Mouse (Mus musculus): ENCODE measurements at regions not wholly inside any gene's neighbourhood (a gene's known extent, or its start where the extent isn't known, plus 50 kb on each side); places are given as distances from the start of the nearest gene placed in this dataset.

DNA sequence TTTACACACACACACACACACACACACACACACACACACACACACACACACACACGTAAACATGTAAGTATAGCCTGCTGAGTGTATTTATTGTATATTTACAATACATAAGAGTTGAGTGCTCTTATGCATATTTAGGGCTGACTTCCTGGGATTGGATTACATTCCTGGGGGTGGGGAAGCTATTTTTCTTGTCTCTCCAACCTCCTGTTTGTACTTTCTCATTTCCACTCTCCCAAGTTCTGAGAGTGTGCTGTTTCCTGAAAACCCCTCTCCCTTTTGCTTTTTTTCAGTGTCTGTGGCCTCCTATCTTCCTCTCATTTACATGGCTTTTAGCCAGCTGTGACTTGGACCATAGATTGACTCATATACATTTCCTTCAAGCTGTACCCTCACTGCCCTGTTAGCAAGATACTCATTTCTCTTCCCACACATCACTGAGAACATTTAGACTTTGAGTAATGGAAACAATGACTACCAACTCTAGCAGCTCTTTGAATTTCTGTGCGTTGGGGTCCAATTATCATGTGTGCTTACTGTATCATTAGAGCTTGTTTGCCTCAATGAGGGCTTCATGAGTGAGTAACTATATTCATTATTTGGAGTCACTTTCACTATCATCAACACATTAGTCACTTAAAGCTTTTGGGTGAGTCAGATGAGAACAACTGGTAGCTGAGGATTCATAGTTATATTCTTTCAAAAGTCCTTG, 96.8 kb upstream of the Dock10 start:
- 54% methylated on average over 2 of the region's 2 CpGs for WGBS
- Histone ChIP-seq H3K27ac (peak overlapping the region; percentile 39), H3K27me3 (no peaks in the 10 kb centered on the region), H3K4me1 (peaks cover 14% of the 10 kb centered on the region), H3K4me2 (peak overlapping the region; percentile 45; the same call in 1 of the 2 replicates), H3K9me3 (no peaks in the 10 kb centered on the region), H3K4me3 (no peak overlapping the region), H3K36me3 (no peaks in the 10 kb centered on the region), H3K9ac (no peak overlapping the region)
- ATAC-seq (ENCODE audit: insufficient number of reproducible peaks, insufficient read depth, low FRiP score, low TSS enrichment, low read depth): no peak

DNA sequence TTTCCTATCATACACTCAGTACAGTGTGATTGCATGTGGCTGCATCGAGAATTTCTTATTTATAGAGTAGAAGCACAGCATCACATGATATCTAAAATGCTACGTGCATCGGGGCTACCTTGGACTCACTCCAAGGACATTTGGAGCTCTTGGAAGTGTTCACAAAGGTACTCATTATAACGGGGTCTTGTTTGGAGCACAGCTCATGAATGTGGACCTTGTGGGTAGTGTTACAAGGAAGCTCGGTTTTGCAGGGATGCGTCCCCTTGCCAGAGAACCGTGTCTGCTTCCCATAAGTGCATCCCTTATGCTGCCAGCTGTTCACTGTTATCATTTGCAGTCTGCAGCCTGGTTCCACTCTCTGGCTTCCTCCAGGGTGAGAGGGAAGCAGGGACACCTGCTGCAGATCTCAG, 96.0 kb upstream of the Dock10 start:
- Histone ChIP-seq H3K27me3 (no peaks in the 10 kb centered on the region), H3K36me3 (no peaks in the 10 kb centered on the region), H3K9ac (no peak overlapping the region), H3K9me3 (no peaks in the 10 kb centered on the region), H3K27ac (peak overlapping the region; percentile 5; the same call in 1 of the 2 replicates), H3K4me2 (peak overlapping the region; percentile 45), H3K4me3 (no peak overlapping the region), H3K4me1 (peaks cover 14% of the 10 kb centered on the region)
- WGBS: 21% methylated on average over 7 of the region's 7 CpGs
- ATAC-seq (ENCODE audit: insufficient number of reproducible peaks, insufficient read depth, low FRiP score, low TSS enrichment, low read depth): peak; percentile 67; the same call in 1 of the 2 replicates

- no peak for ATAC-seq (ENCODE audit: insufficient number of reproducible peaks, insufficient read depth, low FRiP score, low TSS enrichment, low read depth)
- H3K9me3 ChIP-seq: no peaks in the 10 kb centered on the region
- 72% methylated on average over 2 of the region's 2 CpGs for WGBS
- no peak overlapping the region for H3K4me3 ChIP-seq
- H3K4me1 ChIP-seq: peaks cover 14% of the 10 kb centered on the region
- H3K36me3 ChIP-seq: no peaks in the 10 kb centered on the region
- H3K27ac ChIP-seq: no peak overlapping the region
- H3K9ac ChIP-seq: no peak overlapping the region
- H3K27me3 ChIP-seq: no peaks in the 10 kb centered on the region
- H3K4me2 ChIP-seq: no peak overlapping the region
Measured at GRCm38 (mm10) chr1:80852761-80853160, 94.4 kb upstream of the Dock10 start.

GRCm38 (mm10) chr1:80830196-80830794, 72.0 kb upstream of the Dock10 start:
- no peak overlapping the region for H3K27ac ChIP-seq
- H3K27me3 ChIP-seq: no peaks in the 10 kb centered on the region
- H3K9ac ChIP-seq: no peak overlapping the region
- no peak overlapping the region for H3K4me2 ChIP-seq
- H3K9me3 ChIP-seq: no peaks in the 10 kb centered on the region
- H3K36me3 ChIP-seq: no peaks in the 10 kb centered on the region
- no peak overlapping the region for H3K4me3 ChIP-seq
- no peak for ATAC-seq (ENCODE audit: insufficient number of reproducible peaks, insufficient read depth, low FRiP score, low TSS enrichment, low read depth)
- H3K4me1 ChIP-seq: no peaks in the 10 kb centered on the region

GRCm38 (mm10) chr1:80826383-80826782, 68.1 kb upstream of the Dock10 start:
- Histone ChIP-seq H3K9ac (no peak overlapping the region), H3K4me1 (no peaks in the 10 kb centered on the region), H3K4me3 (no peak overlapping the region), H3K36me3 (no peaks in the 10 kb centered on the region), H3K27ac (no peak overlapping the region), H3K9me3 (no peaks in the 10 kb centered on the region), H3K27me3 (no peaks in the 10 kb centered on the region), H3K4me2 (no peak overlapping the region)
- no peak for ATAC-seq (ENCODE audit: insufficient number of reproducible peaks, insufficient read depth, low FRiP score, low TSS enrichment, low read depth)
- 95% methylated on average over 1 of the region's 1 CpGs for WGBS

DNA sequence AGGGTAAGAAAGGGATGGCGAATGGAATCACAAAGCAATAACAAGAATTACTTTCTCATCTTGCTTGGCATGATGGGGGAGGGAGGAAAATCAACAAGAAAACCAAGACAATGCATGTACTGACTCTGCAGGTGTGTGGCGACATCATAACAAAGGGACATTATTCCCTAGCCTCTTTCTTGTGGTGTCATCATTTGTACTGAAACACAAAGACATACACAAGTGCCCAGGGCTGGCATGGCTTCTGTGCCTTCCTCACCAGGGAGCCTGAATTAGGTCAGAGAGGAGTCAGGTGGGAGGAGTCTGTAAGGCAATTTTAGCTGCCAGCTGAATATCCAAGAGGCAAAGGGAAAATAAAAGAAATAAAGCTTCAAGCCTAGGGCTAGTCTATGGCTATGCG, 65.6 kb upstream of the Dock10 start:
- no peak for ATAC-seq (ENCODE audit: insufficient number of reproducible peaks, insufficient read depth, low FRiP score, low TSS enrichment, low read depth)
- 70% methylated on average over 3 of the region's 3 CpGs for WGBS
- H3K9ac ChIP-seq: no peak overlapping the region
- H3K36me3 ChIP-seq: no peaks in the 10 kb centered on the region
- no peaks in the 10 kb centered on the region for H3K9me3 ChIP-seq
- no peak overlapping the region for H3K4me2 ChIP-seq
- H3K4me1 ChIP-seq: no peaks in the 10 kb centered on the region
- no peak overlapping the region for H3K4me3 ChIP-seq
- H3K27me3 ChIP-seq: no peaks in the 10 kb centered on the region
- H3K27ac ChIP-seq: no peak overlapping the region

GRCm38 (mm10) chr1:80822185-80822584, 63.9 kb upstream of the Dock10 start:
- Histone ChIP-seq H3K9ac (no peak overlapping the region), H3K27ac (no peak overlapping the region), H3K9me3 (no peaks in the 10 kb centered on the region), H3K4me3 (no peak overlapping the region), H3K4me1 (no peaks in the 10 kb centered on the region), H3K4me2 (no peak overlapping the region), H3K36me3 (no peaks in the 10 kb centered on the region), H3K27me3 (no peaks in the 10 kb centered on the region)
- no peak for ATAC-seq (ENCODE audit: insufficient number of reproducible peaks, insufficient read depth, low FRiP score, low TSS enrichment, low read depth)
- WGBS: 73% methylated on average over 1 of the region's 1 CpGs

DNA sequence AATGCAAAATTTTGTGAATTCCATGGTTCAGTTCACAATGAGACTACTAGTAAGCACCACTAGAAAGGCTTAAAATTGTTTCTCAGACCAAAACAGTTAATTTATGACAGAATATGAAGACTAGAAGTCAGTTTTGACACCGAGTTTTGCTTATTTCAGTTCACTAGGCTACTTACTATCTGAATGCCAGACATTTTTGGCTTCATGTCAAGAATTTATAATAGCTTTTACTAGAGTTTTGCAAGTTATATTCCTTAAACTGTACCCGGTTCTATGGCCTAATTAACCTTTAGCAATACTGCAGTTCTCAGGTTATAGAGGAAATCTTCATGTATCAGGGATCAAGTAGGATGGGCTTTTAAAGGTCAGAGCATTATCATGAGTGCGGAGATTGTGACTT, 54.6 kb upstream of the Dock10 start:
- WGBS: 60% methylated on average over 3 of the region's 3 CpGs
- H3K36me3 ChIP-seq: no peaks in the 10 kb centered on the region
- no peak overlapping the region for H3K4me3 ChIP-seq
- H3K27ac ChIP-seq: no peak overlapping the region
- no peaks in the 10 kb centered on the region for H3K4me1 ChIP-seq
- no peaks in the 10 kb centered on the region for H3K9me3 ChIP-seq
- no peak overlapping the region for H3K9ac ChIP-seq
- H3K27me3 ChIP-seq: no peaks in the 10 kb centered on the region
- no peak for ATAC-seq (ENCODE audit: insufficient number of reproducible peaks, insufficient read depth, low FRiP score, low TSS enrichment, low read depth)
- H3K4me2 ChIP-seq: no peak overlapping the region

All from embryonic facial prominence, embryonic 13.5 days (tissue).